Mouse (Mus musculus) cortical plate, adult 2 months (tissue): ENCODE data around the gene Akt1s1. TPM values are rescaled to one million over a fixed set of nuclear protein-coding genes. Genes with fewer than 3 reads are reported as not detected.
A peak's percentile ranks its signal among the peaks of the same experiment; 100 is the strongest.

ENCODE experiments used
- H3K27ac ChIP-seq: fragments of 200-500 bp; 2 replicates; pipeline ENCODE4 v1.5.1; 2012; ENCODE audit warnings: low read length, control low read depth, inconsistent platforms; ENCODE audit not compliant: insufficient read depth
- H3K4me1 ChIP-seq: fragments of 200-500 bp; 2 replicates; pipeline ENCODE4 v1.6.1; 2011; ENCODE audit warnings: low read length; ENCODE audit not compliant: control insufficient read depth, insufficient read depth
- H3K4me3 ChIP-seq: fragments of 200-500 bp; 2 replicates; pipeline ENCODE4 v1.5.1; 2011; ENCODE audit warnings: mild to moderate bottlenecking, low read length, control low read depth; ENCODE audit not compliant: insufficient read depth
- CTCF ChIP-seq: fragments of 200-500 bp; IDR thresholded peaks from 2 replicates; pipeline ENCODE4 v1.5.1; 2011; ENCODE audit warnings: mild to moderate bottlenecking, control low read depth, low read length; ENCODE audit not compliant: insufficient read depth; ENCODE audit errors: extremely low read depth
- POLR2A ChIP-seq: fragments of 200-500 bp; IDR thresholded peaks from 2 replicates; pipeline ENCODE4 v1.6.1; 2011; ENCODE audit warnings: mild to moderate bottlenecking, low read length, control low read depth; ENCODE audit not compliant: insufficient read depth; ENCODE audit errors: extremely low read depth
- polyA plus RNA-seq: library from polyadenylated mRNA; depleted of rRNA; stranded (reverse); fragments of >200 nt; gene quantifications from 2 replicates; pipeline ENCODE4 v1.2.3, GENCODE M21; 2012

Gene Akt1s1
- polyA plus RNA-seq, 1 experiment: 97.5 TPM

GRCm38 (mm10) chr7:44815721-44816469 is 32.9 kb upstream of the Akt1s1 start, which contains the start of the genes Nup62 and Il4i1:
Nup62 (plus strand) TSS chr7:44816088.
Il4i1 (plus strand) TSS chr7:44816387.
- Histone ChIP-seq H3K27ac (peak within 1 kb of the TSS; percentile 75), H3K4me1 (peaks cover 14% of the 10 kb centered on the region), H3K4me3 (peak within 1 kb of the TSS; percentile 74)
- TF ChIP-seq POLR2A: peak; percentile 63; the same call in 1 of the 2 replicates
- no peak for TF ChIP-seq CTCF

DNA sequence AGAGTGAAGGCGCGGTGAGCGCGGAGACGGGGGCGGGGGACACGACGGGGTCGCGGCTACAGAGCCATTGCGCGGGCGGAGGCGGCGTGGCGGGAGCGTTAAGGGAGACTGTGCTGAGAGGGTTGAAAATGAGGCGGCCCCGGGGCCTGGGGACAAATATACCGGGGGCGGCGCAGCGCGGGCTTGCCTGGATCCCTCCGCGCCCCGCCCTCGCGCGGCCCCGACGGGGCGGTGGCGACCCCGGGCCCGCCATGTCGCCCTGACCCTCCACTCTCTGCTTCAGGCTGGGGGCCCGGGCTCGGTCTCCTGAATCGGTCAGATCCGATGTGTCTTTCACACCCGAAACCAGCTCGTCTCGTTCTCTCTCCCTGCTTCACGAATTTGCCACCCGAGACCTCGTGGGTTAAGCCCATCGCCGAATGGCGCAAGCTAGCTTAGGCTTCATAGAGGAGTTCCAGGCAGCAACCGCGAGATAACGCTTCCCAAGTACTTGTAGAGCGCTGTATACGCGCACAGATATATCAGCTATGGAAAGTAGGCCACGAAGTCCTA is 32.2 kb upstream of the Akt1s1 start, which contains the start of gene Atf5:
Gene Atf5 (minus strand): TSS at position 189 of the 552 bp plus-strand sequence.
- TF ChIP-seq POLR2A (no peak), CTCF (no peak)
- Histone ChIP-seq H3K4me3 (peak within 1 kb of the TSS; percentile 74), H3K27ac (peak within 1 kb of the TSS; percentile 75; the same call in 1 of the 2 replicates), H3K4me1 (peaks cover 14% of the 10 kb centered on the region)

DNA sequence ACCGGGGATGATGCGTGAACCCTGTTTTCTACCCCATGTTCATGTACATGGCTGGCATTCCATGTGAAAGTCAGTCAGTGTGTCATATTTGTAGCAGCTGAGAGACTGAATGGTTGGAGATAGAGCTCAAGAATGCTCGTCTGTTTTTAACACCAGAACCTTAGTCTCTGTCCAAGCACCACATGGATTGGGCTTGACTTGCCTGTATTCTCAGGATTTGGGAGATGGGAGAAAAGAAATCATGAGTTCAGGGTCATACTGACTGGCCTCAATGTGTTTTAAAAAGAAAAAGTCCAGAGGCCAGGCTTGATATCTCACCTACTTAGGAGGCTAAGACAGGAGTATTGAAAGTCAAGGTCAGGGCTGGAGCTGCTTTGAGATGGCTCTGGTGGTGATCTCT is 31.4 kb upstream of the Akt1s1 start:
- H3K4me1 ChIP-seq: peaks cover 14% of the 10 kb centered on the region

GRCm38 (mm10) chr7:44818164-44818563 is 30.6 kb upstream of the Akt1s1 start:
- Histone ChIP-seq H3K4me1 (peaks cover 14% of the 10 kb centered on the region), H3K4me3 (peak overlapping the region; percentile 24; the same call in 1 of the 2 replicates), H3K27ac (peak overlapping the region; percentile 5; the same call in 1 of the 2 replicates)
- no peak for TF ChIP-seq POLR2A
- peak; percentile 45 for TF ChIP-seq CTCF

More for the DNA sequence above, 31.4 kb upstream of the Akt1s1 start:
- TF ChIP-seq POLR2A (no peak), CTCF (no peak)
- no peak overlapping the region for H3K27ac ChIP-seq
- peak overlapping the region; percentile 74 for H3K4me3 ChIP-seq

GRCm38 (mm10) chr7:44818751-44819235 is 30.0 kb upstream of the Akt1s1 start:
- Histone ChIP-seq H3K27ac (peak overlapping the region; percentile 44), H3K4me3 (peak overlapping the region; percentile 24), H3K4me1 (peaks cover 14% of the 10 kb centered on the region)
- TF ChIP-seq POLR2A: no peak
- TF ChIP-seq CTCF: no peak

DNA sequence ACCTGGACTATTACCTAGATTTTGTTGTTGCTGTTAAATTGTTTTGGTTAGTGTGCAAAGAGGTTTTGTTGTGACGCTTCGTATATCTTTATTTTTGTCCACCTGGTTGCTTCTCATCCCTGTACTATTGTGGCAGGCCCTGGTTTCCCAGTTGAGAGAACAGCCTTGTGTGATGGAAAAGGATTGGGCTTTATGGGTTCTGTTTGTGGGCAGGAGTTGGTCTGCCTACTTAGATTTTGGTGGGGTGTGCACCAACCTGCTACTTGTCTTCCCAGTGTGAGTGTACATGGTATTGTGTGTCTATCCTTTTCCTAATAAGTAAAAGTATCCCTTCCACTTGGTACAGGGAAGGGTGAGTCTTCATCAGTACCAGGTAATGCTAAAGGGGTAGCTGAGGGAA is 29.4 kb upstream of the Akt1s1 start:
- TF ChIP-seq CTCF (no peak), POLR2A (no peak)
- Histone ChIP-seq H3K4me1 (peaks cover 14% of the 10 kb centered on the region), H3K27ac (peak overlapping the region; percentile 44; the same call in 1 of the 2 replicates), H3K4me3 (peak overlapping the region; percentile 24; the same call in 1 of the 2 replicates)

- Histone ChIP-seq H3K4me1 (peaks cover 14% of the 10 kb centered on the region), H3K4me3 (no peak overlapping the region), H3K27ac (no peak overlapping the region)
- TF ChIP-seq CTCF (no peak), POLR2A (no peak)
Measured at GRCm38 (mm10) chr7:44819863-44820262, 28.9 kb upstream of the Akt1s1 start.

GRCm38 (mm10) chr7:44820525-44820924 is 28.3 kb upstream of the Akt1s1 start:
- TF ChIP-seq POLR2A (no peak), CTCF (no peak)
- Histone ChIP-seq H3K4me3 (no peak overlapping the region), H3K27ac (no peak overlapping the region), H3K4me1 (peaks cover 12% of the 10 kb centered on the region)

DNA sequence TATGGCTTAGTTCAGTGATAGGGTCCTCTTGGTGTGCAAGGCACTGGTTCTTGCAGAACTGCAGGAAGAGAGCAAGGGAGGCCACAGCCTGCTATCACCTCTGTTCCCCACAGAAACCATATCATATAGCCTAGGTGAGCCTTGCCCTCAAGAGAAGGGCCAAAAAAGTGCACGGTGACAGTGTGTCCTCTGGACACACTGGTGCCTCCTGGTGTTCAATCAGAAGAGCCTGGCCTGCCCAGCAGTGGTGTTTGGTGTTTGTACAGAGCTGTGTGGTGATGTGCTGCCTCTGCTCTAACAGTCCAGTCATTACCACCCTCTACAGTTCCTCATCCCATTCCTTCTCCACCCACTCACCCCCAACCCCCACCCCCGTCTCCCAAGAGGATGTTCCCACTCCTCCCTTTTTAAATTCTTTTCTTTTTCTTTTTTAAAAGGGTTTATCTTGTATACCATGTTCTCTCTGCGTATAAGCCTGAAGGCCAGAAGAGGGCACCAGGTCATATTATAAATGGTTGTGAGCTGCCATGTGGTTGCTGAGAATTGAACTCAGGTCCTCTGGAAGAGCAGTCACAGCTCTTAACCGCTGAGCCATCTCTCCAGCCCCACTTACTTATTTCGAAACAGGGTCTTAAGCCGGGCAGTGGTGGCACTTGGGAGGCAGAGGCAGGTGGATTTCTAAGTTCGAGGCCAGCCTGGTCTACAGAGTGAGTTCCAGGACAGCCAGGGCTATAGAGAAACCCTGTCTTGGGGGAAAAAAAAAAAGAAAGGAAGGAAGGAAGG is 26.9 kb upstream of the Akt1s1 start:
- no peak for TF ChIP-seq CTCF
- no peak for TF ChIP-seq POLR2A
- Histone ChIP-seq H3K27ac (no peak overlapping the region), H3K4me3 (no peak overlapping the region), H3K4me1 (peaks cover 12% of the 10 kb centered on the region)
